Mouse (Mus musculus): Measurements from ENCODE around the gene Tcl1b2. TPM values are rescaled to one million over a fixed set of nuclear protein-coding genes. Genes with fewer than 3 reads are reported as not detected.
"Not testable (repeated sequence)": the region's sequence is repeated elsewhere in the genome, so short reads cannot be mapped to it uniquely, and the experiment has no call there.

Tcl1b2 gene
- total and polyA plus RNA-seq, 2 experiments: not detected

DNA sequence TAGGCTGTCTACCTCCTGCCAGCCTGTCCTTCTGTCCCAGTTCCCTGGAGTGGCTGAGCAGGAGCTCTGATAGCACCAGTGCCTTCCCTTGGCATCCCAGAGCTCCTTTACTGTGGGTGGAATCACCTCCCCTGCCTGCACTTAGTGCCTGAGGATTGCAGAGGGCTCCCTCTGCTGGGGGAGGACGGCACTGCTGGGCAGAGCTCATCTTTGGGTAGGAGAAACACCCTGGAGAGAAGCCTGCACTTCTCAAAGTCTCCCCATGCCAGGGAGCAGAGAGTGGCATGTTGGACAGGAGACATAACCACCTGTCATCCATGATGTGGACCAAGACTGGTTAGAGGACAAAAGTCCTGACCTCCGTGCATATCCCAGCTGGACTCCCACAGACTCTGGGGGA is 43.2 kb downstream of the Tcl1b2 start:
- peak; percentile 36 for TF ChIP-seq CTCF (IDR thresholded peaks at IDR 0.05; ENCODE audit: low read depth, low read length)
- WGBS: 33% methylated on average over 2 of the region's 2 CpGs

DNA sequence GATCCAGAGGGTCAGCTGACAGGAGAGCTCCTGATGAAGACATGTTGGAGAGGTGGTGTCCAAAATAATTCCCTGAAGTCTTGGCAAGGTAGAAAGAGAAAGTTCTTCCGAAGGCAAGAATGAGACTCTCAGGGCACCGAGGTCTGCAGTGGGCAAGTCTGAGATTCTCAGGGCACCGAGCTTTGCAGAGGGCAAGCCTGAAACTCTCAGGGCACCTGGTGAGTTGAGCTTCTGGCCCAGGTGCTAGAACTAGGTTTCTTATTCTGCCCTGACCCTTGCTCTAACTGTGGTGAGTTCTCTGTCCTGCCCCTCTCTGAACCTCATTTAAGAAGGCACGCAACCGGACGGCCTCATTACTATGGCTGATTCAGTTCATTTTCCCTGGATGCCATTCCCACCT is 44.9 kb downstream of the Tcl1b2 start, which contains the start of gene Tcl1b3:
Gene Tcl1b3 (plus strand): TSS at position 301 of the 400 bp plus-strand sequence.
- DNase-seq (ENCODE audit: extremely low read depth, low read depth, low spot score); H3K27me3 ChIP-seq (ENCODE audit: control insufficient read depth, insufficient read depth, low read length); H3K4me3 ChIP-seq (ENCODE audit: insufficient read depth, low read depth, low read length); H3K4me1 ChIP-seq (ENCODE audit: control insufficient read depth, insufficient read depth, low read length); H3K9ac ChIP-seq (ENCODE audit: low read depth, low read length); H3K27ac ChIP-seq (replicated peaks; ENCODE audit: insufficient read depth, low read depth, low read length); H3K36me3 ChIP-seq (ENCODE audit: control insufficient read depth, insufficient read depth, low read length); H3K79me2 ChIP-seq (ENCODE audit: control insufficient read depth, insufficient read depth, low read length): not testable (repeated sequence)
- WGBS: 90% methylated on average over 6 of the region's 6 CpGs

More for the DNA sequence above, 43.2 kb downstream of the Tcl1b2 start:
- not testable (repeated sequence) for H3K27ac ChIP-seq (replicated peaks; ENCODE audit: insufficient read depth, low read depth, low read length); H3K4me1 ChIP-seq (ENCODE audit: control insufficient read depth, insufficient read depth, low read length); H3K27me3 ChIP-seq (ENCODE audit: control insufficient read depth, insufficient read depth, low read length); H3K79me2 ChIP-seq (ENCODE audit: control insufficient read depth, insufficient read depth, low read length); DNase-seq (ENCODE audit: extremely low read depth, low read depth, low spot score); H3K36me3 ChIP-seq (ENCODE audit: control insufficient read depth, insufficient read depth, low read length); H3K4me3 ChIP-seq (ENCODE audit: insufficient read depth, low read depth, low read length); H3K9ac ChIP-seq (ENCODE audit: low read depth, low read length)

DNA sequence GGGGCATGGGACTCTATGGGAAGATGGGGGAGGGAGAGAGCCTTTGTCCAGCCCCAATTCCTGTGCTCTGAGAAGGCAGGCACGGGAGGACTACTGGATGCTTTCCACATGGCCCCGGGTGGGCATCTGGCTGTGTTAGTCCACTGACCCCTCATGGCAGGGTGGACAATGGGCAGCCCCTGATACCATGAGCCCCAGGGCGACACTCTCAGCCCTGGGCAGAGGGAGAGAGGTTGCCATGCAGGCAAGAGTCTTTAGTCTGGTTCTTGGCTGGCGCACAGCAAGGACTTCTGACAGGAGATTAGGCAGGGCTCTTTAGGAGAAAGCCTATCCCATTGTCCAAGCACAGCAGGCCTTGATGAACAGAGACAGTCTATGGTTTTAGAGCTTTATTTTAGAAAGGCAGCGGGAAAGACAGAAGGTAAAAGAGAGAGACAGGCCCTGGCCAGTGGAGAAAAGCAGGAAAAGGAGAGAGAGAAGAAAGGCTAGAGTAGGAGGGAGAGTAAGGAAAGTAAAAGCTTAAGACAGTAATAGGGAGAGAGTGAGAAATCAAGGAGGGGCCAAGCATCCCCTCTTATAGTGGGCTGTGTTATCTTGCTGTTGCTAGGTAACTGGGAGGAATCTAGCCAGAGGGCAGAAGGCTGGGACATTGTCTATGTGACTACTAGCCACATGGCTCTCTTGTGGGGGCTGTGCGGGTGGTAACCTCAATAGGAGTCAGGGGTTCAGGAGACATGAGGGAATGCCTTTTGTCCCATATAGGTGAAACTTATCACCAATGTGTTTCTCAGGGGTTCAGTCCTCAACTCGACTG is 54.1 kb downstream of the Tcl1b2 start:
- H3K4me1 ChIP-seq (ENCODE audit: control insufficient read depth, insufficient read depth, low read length); H3K79me2 ChIP-seq (ENCODE audit: control insufficient read depth, insufficient read depth, low read length); H3K27me3 ChIP-seq (ENCODE audit: control insufficient read depth, insufficient read depth, low read length); H3K27ac ChIP-seq (replicated peaks; ENCODE audit: insufficient read depth, low read depth, low read length); H3K4me3 ChIP-seq (ENCODE audit: insufficient read depth, low read depth, low read length); H3K9ac ChIP-seq (ENCODE audit: low read depth, low read length); DNase-seq (ENCODE audit: extremely low read depth, low read depth, low spot score); H3K36me3 ChIP-seq (ENCODE audit: control insufficient read depth, insufficient read depth, low read length): not testable (repeated sequence)
- 58% methylated on average over 7 of the region's 7 CpGs for WGBS

DNA sequence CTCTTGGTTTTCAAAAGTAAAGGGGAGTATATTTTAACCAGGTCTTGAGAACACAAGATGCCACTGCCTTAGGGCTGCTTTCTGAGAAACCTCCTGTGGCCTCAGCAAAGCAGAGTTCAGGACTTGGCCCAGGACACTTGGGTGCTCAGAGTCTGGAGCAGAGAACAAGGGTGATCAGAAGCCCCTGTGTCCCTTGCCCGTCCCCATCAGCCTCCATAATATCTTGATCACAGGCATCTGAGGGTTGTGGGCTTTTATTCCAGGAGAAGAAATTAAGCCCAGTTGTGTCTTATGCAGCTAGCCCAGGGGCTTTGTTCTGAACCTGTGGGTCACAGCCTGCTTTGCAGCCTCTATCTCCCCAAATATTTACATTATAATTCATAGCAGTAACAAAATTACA is 55.8 kb downstream of the Tcl1b2 start, which contains the start of gene Tcl1b4:
Gene Tcl1b4 (plus strand): TSS at position 301 of the 400 bp plus-strand sequence.
- not testable (repeated sequence) for DNase-seq (ENCODE audit: extremely low read depth, low read depth, low spot score); H3K36me3 ChIP-seq (ENCODE audit: control insufficient read depth, insufficient read depth, low read length); H3K27me3 ChIP-seq (ENCODE audit: control insufficient read depth, insufficient read depth, low read length); H3K4me3 ChIP-seq (ENCODE audit: insufficient read depth, low read depth, low read length); H3K4me1 ChIP-seq (ENCODE audit: control insufficient read depth, insufficient read depth, low read length); H3K79me2 ChIP-seq (ENCODE audit: control insufficient read depth, insufficient read depth, low read length); H3K9ac ChIP-seq (ENCODE audit: low read depth, low read length); H3K27ac ChIP-seq (replicated peaks; ENCODE audit: insufficient read depth, low read depth, low read length)
- WGBS: 74% methylated on average over 1 of the region's 1 CpGs

Other genes with a start within 250 kb of the Tcl1b2 start
- gene Syne3, start 136.2 kb upstream of the Tcl1b2 start, total RNA-seq (2014; rRNA removed): 3.8 and 4.8 TPM in 2 replicates
- 0.81 and 1.6 TPM in 2 replicates for gene Syne3, start 136.2 kb upstream of the Tcl1b2 start, polyA plus RNA-seq (2012; rRNA removed)
- gene Glrx5, start 113.3 kb upstream of the Tcl1b2 start, total RNA-seq (2014; rRNA removed): 43.0 and 45.5 TPM in 2 replicates
- 144 and 157 TPM in 2 replicates for gene Glrx5, start 113.3 kb upstream of the Tcl1b2 start, polyA plus RNA-seq (2012; rRNA removed)
- not detected in 2 replicates for gene Tcl1b1, start 13.7 kb downstream of the Tcl1b2 start, total RNA-seq (2014; rRNA removed)
- gene Tcl1b1, start 13.7 kb downstream of the Tcl1b2 start, polyA plus RNA-seq (2012; rRNA removed): not detected in 2 replicates
- not detected in 2 replicates for gene Tcl1b5, start 30.3 kb downstream of the Tcl1b2 start, total RNA-seq (2014; rRNA removed)
- gene Tcl1b5, start 30.3 kb downstream of the Tcl1b2 start, polyA plus RNA-seq (2012; rRNA removed): not detected in 2 replicates
- not detected in 2 replicates for gene Tcl1b3, start 45.0 kb downstream of the Tcl1b2 start, total RNA-seq (2014; rRNA removed)
- gene Tcl1b3, start 45.0 kb downstream of the Tcl1b2 start, polyA plus RNA-seq (2012; rRNA removed): not detected in 2 replicates
- not detected in 2 replicates for gene Tcl1b4, start 55.9 kb downstream of the Tcl1b2 start, total RNA-seq (2014; rRNA removed)
- not detected in 2 replicates for gene Tcl1b4, start 55.9 kb downstream of the Tcl1b2 start, polyA plus RNA-seq (2012; rRNA removed)
- not detected in 2 replicates for gene Tcl1, start 76.8 kb downstream of the Tcl1b2 start, total RNA-seq (2014; rRNA removed)
- gene Tcl1, start 76.8 kb downstream of the Tcl1b2 start, polyA plus RNA-seq (2012; rRNA removed): not detected in 2 replicates
- gene Tunar, start 187.9 kb downstream of the Tcl1b2 start, total RNA-seq (2014; rRNA removed): not detected in 2 replicates
- not detected in 2 replicates for gene Tunar, start 187.9 kb downstream of the Tcl1b2 start, polyA plus RNA-seq (2012; rRNA removed)